ENCODE assay signal across 8 mouse cellular contexts in genomic region chr4:136283783-136284182, GRCm38 (mm10). TPM values are rescaled to one million over a fixed set of nuclear protein-coding genes. Genes with fewer than 3 reads are reported as not detected.
DNase-seq lines count a peak whose midpoint lies in the region; ATAC-seq and TF ChIP-seq lines count a peak whose summit lies in the region.

No protein-coding gene starts in this region.

- no peak overlapping the region for H3K4me3 ChIP-seq in heart, postnatal 0 days (ENCODE audit: low read depth, low read length)
- no peak overlapping the region for H3K4me3 ChIP-seq in midbrain, postnatal 0 days (ENCODE audit: low read depth, low read length)

- DNase-seq in layer of hippocampus, adult 9-11 months: peak; percentile 41
- DNase-seq in layer of hippocampus, postnatal 25 days (ENCODE audit: extremely low spot score in 1 of 2, low spot score in 1 of 2): no peak
- DNase-seq in cerebellum, postnatal 36 days: peak; percentile 20 to 21
- DNase-seq in heart, postnatal 0 days (ENCODE audit: low spot score): no peak
- peak; percentile 68 for DNase-seq in midbrain, postnatal 0 days (ENCODE audit: low spot score)
- no peak for DNase-seq in adrenal gland, postnatal 14 days
- DNase-seq in ovary, adult 18-20 months (ENCODE audit: low spot score): no peak

- no peak for ATAC-seq in heart, postnatal 0 days (ENCODE audit: insufficient read depth, low read depth)
- peak; percentile 45; the same call in 1 of the 2 replicates for ATAC-seq in midbrain, postnatal 0 days (ENCODE audit: low FRiP score)
- ATAC-seq in granulocyte monocyte progenitor cell, adult 5-6 weeks (replicated peaks; ENCODE audit: poor library complexity, severe bottlenecking): no peak

- peaks cover 22% of the 10 kb centered on the region for H3K4me1 ChIP-seq in heart, postnatal 0 days (ENCODE audit: control insufficient read depth, insufficient read depth)
- H3K4me1 ChIP-seq in midbrain, postnatal 0 days (ENCODE audit: insufficient read depth, low read length): peaks cover 10% of the 10 kb centered on the region; the same call in 1 of the 2 replicates

- WGBS in heart, postnatal 0 days: 36% methylated on average over 2 of the region's 2 CpGs
- 27% methylated on average over 2 of the region's 2 CpGs for WGBS in midbrain, postnatal 0 days

- H3K9ac ChIP-seq in heart, postnatal 0 days (replicated peaks; ENCODE audit: low read depth, low read length): no peak overlapping the region
- H3K9ac ChIP-seq in midbrain, postnatal 0 days (replicated peaks; ENCODE audit: low read length, poor library complexity, severe bottlenecking): peak overlapping the region; percentile 14; the same call in 1 of the 2 replicates

- H3K27me3 ChIP-seq in heart, postnatal 0 days (ENCODE audit: control insufficient read depth, insufficient read depth, low read length): no peaks in the 10 kb centered on the region
- H3K27me3 ChIP-seq in midbrain, postnatal 0 days (ENCODE audit: insufficient read depth, low read length): no peaks in the 10 kb centered on the region

- no peak for TF ChIP-seq EP300 in heart, postnatal 0 days (IDR thresholded peaks at IDR 0.05; ENCODE audit: low read depth)

- H3K27ac ChIP-seq in heart, postnatal 0 days (ENCODE audit: low read depth): peak overlapping the region; percentile 98
- H3K27ac ChIP-seq in midbrain, postnatal 0 days (ENCODE audit: low read depth, low read length): peak overlapping the region; percentile 93

- peaks cover 18% of the 10 kb centered on the region for H3K36me3 ChIP-seq in heart, postnatal 0 days (replicated peaks; ENCODE audit: control insufficient read depth, insufficient read depth, low read length)
- 0 out of 2 replicates have a peak, but pooled peaks cover 6% of the 10 kb centered on the region for H3K36me3 ChIP-seq in midbrain, postnatal 0 days (ENCODE audit: insufficient read depth, low read length)

- no peaks in the 10 kb centered on the region for H3K9me3 ChIP-seq in heart, postnatal 0 days (replicated peaks; ENCODE audit: control insufficient read depth, low read length)
- H3K9me3 ChIP-seq in midbrain, postnatal 0 days (ENCODE audit: low read length): no peaks in the 10 kb centered on the region

- TF ChIP-seq CTCF in heart, postnatal 0 days (IDR thresholded peaks at IDR 0.05; ENCODE audit: low read depth): no peak
- TF ChIP-seq CTCF in midbrain, postnatal 0 days (IDR thresholded peaks at IDR 0.05): no peak

- peak overlapping the region; percentile 61 for H3K4me2 ChIP-seq in heart, postnatal 0 days (ENCODE audit: low read depth, low read length)
- H3K4me2 ChIP-seq in midbrain, postnatal 0 days (ENCODE audit: low read depth, low read length, poor library complexity, severe bottlenecking): peak overlapping the region; percentile 61

RNA-seq across cellular contexts. Expression of gene Zfp46, which starts 0.7 kb away (rescaled TPM):
- total RNA-seq in layer of hippocampus, postnatal 25 days (2021): 10 to 100 TPM; 48.8 to 62.9 TPM
- 19.1 and 21.3 TPM in 2 replicates for total RNA-seq in heart, postnatal 0 days (2014; rRNA removed; ENCODE audit: low replicate concordance)
- 15.3 and 19.5 TPM in 2 replicates for polyA plus RNA-seq in heart, postnatal 0 days (2015; fragmentation: Nextera tagmentation; extraction: Ambion mirVana)
- 53.8 and 66.9 TPM in 2 replicates for total RNA-seq in midbrain, postnatal 0 days (2014; rRNA removed)
- polyA plus RNA-seq in midbrain, postnatal 0 days (2015; fragmentation: Nextera tagmentation; extraction: Ambion mirVana): 27.2 and 27.7 TPM in 2 replicates
- 27.1 and 28.8 TPM in 2 replicates for total RNA-seq in adrenal gland, postnatal 14 days (2021)
- 4.1 and 7.0 TPM in 2 replicates for total RNA-seq in granulocyte monocyte progenitor cell, adult 5-6 weeks (2014; fragmentation: Nextera tagmentation)
- total RNA-seq in granulocyte monocyte progenitor cell, adult 5-6 weeks (2017): 11.6 and 16.0 TPM in 2 replicates

RNA-seq across cellular contexts. Expression of gene Hnrnpr, which starts 27.0 kb away (rescaled TPM):
- total RNA-seq in layer of hippocampus, postnatal 25 days (2021): 100 to 1,000 TPM in 1 of 2 experiments, 10 to 100 TPM in 1; 87.1 to 103 TPM
- 25.1 and 39.7 TPM in 2 replicates for total RNA-seq in heart, postnatal 0 days (2014; rRNA removed; ENCODE audit: low replicate concordance)
- polyA plus RNA-seq in heart, postnatal 0 days (2015; fragmentation: Nextera tagmentation; extraction: Ambion mirVana): 57.9 and 70.0 TPM in 2 replicates
- total RNA-seq in midbrain, postnatal 0 days (2014; rRNA removed): 98.0 and 113 TPM in 2 replicates
- polyA plus RNA-seq in midbrain, postnatal 0 days (2015; fragmentation: Nextera tagmentation; extraction: Ambion mirVana): 157 and 162 TPM in 2 replicates
- total RNA-seq in adrenal gland, postnatal 14 days (2021): 82.8 and 90.1 TPM in 2 replicates
- 128 and 164 TPM in 2 replicates for total RNA-seq in granulocyte monocyte progenitor cell, adult 5-6 weeks (2014; fragmentation: Nextera tagmentation)
- total RNA-seq in granulocyte monocyte progenitor cell, adult 5-6 weeks (2017): 172 and 194 TPM in 2 replicates

RNA-seq across cellular contexts. Expression of gene Tcea3, which starts 36.3 kb away (rescaled TPM):
- total RNA-seq in layer of hippocampus, postnatal 25 days (2021): under 1 TPM in 1 of 2 experiments, not detected in 1; 0.52 TPM
- total RNA-seq in heart, postnatal 0 days (2014; rRNA removed; ENCODE audit: low replicate concordance): 28.6 and 36.6 TPM in 2 replicates
- 103 and 105 TPM in 2 replicates for polyA plus RNA-seq in heart, postnatal 0 days (2015; fragmentation: Nextera tagmentation; extraction: Ambion mirVana)
- 0.66 and 1.1 TPM in 2 replicates for total RNA-seq in midbrain, postnatal 0 days (2014; rRNA removed)
- 2.7 and 3.1 TPM in 2 replicates for polyA plus RNA-seq in midbrain, postnatal 0 days (2015; fragmentation: Nextera tagmentation; extraction: Ambion mirVana)
- 3.3 and 6.3 TPM in 2 replicates for total RNA-seq in adrenal gland, postnatal 14 days (2021)
- not detected in 2 replicates for total RNA-seq in granulocyte monocyte progenitor cell, adult 5-6 weeks (2014; fragmentation: Nextera tagmentation)
- not detected in 2 replicates for total RNA-seq in granulocyte monocyte progenitor cell, adult 5-6 weeks (2017)

Comparison
In these comparisons a context has a peak if more than half of its experiments do, and no peak if none do; other contexts are left out.
1. DNase-seq: peak in layer of hippocampus, adult 9-11 months (single experiment), cerebellum, postnatal 36 days (2 of 2) and midbrain, postnatal 0 days (single experiment); none in layer of hippocampus, postnatal 25 days (0 of 2), heart, postnatal 0 days (single experiment), adrenal gland, postnatal 14 days (single experiment) and ovary, adult 18-20 months (single experiment).